Mouse (Mus musculus) lung, adult 2 months (tissue): ENCODE results near the gene Naa38.

Experiments used
- CTCF ChIP-seq: fragments of 200-500 bp; IDR thresholded peaks from 2 replicates; pipeline ENCODE4 v1.5.1; 2011; ENCODE audit warnings: mild to moderate bottlenecking, low read length, control low read depth; ENCODE audit not compliant: insufficient read depth
- POLR2A ChIP-seq: fragments of 200-500 bp; IDR thresholded peaks from 2 replicates; pipeline ENCODE4 v1.6.1; 2011; ENCODE audit warnings: low read depth, mild to moderate bottlenecking, control low read depth, low read length, borderline replicate concordance; ENCODE audit errors: extremely low read depth

DNA sequence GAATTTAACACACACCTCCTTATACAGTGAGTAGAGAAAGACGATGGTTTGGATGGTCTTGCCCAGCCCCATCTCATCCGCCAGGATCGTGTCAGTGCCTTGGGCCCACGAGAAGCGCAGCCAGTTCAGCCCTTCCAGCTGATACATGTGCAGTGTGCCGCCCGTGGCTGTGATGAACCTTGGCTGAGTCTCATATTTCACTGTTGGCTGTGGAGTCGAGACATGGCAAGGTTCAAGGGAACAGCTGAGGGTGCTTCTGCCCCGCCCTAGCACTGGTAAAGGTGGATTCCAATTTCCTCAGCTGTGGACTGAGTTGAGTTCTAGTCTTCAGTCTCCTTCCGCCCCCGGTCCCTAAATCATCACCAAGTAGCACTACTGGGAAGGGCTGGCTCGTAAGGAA is 37.6 kb upstream of the Naa38 start:
- no peak for TF ChIP-seq CTCF
- TF ChIP-seq POLR2A = no peak
